Mouse (Mus musculus): ENCODE measurements around the gene Olfr980.
"Not testable (repeated sequence)": the region's sequence is repeated elsewhere in the genome, so short reads cannot be mapped to it uniquely, and the experiment has no call there.

- not testable (repeated sequence) for TF ChIP-seq MYOG (IDR thresholded peaks at IDR 0.05; ENCODE audit: control insufficient read depth, extremely low read depth, insufficient read length); CTCF (IDR thresholded peaks at IDR 0.05; ENCODE audit: control insufficient read depth, insufficient read depth, insufficient read length); MAX (IDR thresholded peaks at IDR 0.05); USF1 (IDR thresholded peaks at IDR 0.05; ENCODE audit: low read depth); CEBPB (IDR thresholded peaks at IDR 0.05; ENCODE audit: low read depth)
Observed at GRCm38 (mm10) chr9:39961033-39961432, 48.3 kb downstream of the Olfr980 start, which contains the start of gene Olfr976.

Data from C2C12 (cell line).